Mouse (Mus musculus): ENCODE data around the gene Ets2. TPM values are rescaled to one million over a fixed set of nuclear protein-coding genes. Genes with fewer than 3 reads are reported as not detected.

Gene Ets2
- total and polyA plus RNA-seq, 3 experiments, result 15.9 to 23.5 TPM; not detected in 1

DNA sequence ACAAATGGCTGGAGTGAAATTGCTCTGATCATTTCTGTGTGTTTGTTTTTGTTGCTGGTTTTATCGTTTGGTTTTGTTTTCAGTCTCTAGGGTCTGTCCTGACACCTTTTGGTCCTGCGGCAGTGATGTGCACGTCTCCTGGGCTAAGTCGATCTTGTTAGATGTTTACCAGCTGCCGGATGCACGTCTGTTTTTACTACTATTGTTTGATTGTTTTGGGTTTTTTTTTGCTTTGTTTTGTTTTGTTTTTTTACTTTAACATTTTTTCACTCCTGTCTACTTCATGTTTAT lies 40.8 kb downstream of the Ets2 start:
- Histone ChIP-seq H3K79me2 (ENCODE audit: control insufficient read depth, insufficient read depth, low read length, poor library complexity) (no peaks in the 10 kb centered on the region), H3K4me1 (ENCODE audit: control insufficient read depth in 1 of 2, insufficient read depth in 2 of 2, low read length in 2 of 2) (no peaks in the 10 kb centered on the region), H3K36me3 (ENCODE audit: control insufficient read depth in 1 of 2, insufficient read depth in 2 of 2, low read length in 2 of 2) (no peaks in the 10 kb centered on the region), H3K9me3 (replicated peaks; ENCODE audit: insufficient read depth, low read length) (no peaks in the 10 kb centered on the region), H3K9ac (ENCODE audit: control insufficient read depth, low read depth, low read length, poor library complexity, severe bottlenecking) (no peak overlapping the region), H3K27me3 (ENCODE audit: control insufficient read depth in 1 of 2, insufficient read depth in 2 of 2, low read length in 2 of 2) (peaks cover 8 to 9% of the 10 kb centered on the region in 2 experiments), H3K4me3 (ENCODE audit: control insufficient read depth in 1 of 2, insufficient read depth in 1 of 2, low read depth in 2 of 2, low read length in 2 of 2) (no peak overlapping the region), H3K27ac (ENCODE audit: control insufficient read depth, low read depth, low read length) (no peak overlapping the region)
- TF ChIP-seq GATA1 (IDR thresholded peaks at IDR 0.05; ENCODE audit: low read depth, low read length), result no peak
- no peak for TF ChIP-seq ELF1 (IDR thresholded peaks at IDR 0.05; ENCODE audit: low read depth, low read length)
- TF ChIP-seq RAD21 (IDR thresholded peaks at IDR 0.05; ENCODE audit: low read depth, low read length), result no peak
- no peak for TF ChIP-seq MAZ (IDR thresholded peaks at IDR 0.05; ENCODE audit: low read depth, low read length)
- no peak for TF ChIP-seq MYB (IDR thresholded peaks at IDR 0.05; ENCODE audit: low read depth, low read length)
- no peak for TF ChIP-seq EP300 (IDR thresholded peaks at IDR 0.05; ENCODE audit: low read depth in 1 of 2, low read length in 2 of 2)
- no peak for TF ChIP-seq MAX (IDR thresholded peaks at IDR 0.05; ENCODE audit: low read length)
- no peak for TF ChIP-seq TAL1 (IDR thresholded peaks at IDR 0.05; ENCODE audit: low read length)
- TF ChIP-seq JUND (IDR thresholded peaks at IDR 0.05; ENCODE audit: low read depth, low read length), result no peak
- no peak for TF ChIP-seq HCFC1 (IDR thresholded peaks at IDR 0.05; ENCODE audit: low read depth, low read length)
- no peak for TF ChIP-seq MAFK (IDR thresholded peaks at IDR 0.05; ENCODE audit: borderline replicate concordance, low read depth, low read length)
- no peak for TF ChIP-seq UBTF (IDR thresholded peaks at IDR 0.05; ENCODE audit: borderline replicate concordance, insufficient read depth, low read depth, low read length)
- no peak for TF ChIP-seq NRF1 (IDR thresholded peaks at IDR 0.05; ENCODE audit: insufficient read depth, low read depth, low read length, poor library complexity, severe bottlenecking)
- TF ChIP-seq RCOR1 (IDR thresholded peaks at IDR 0.05; ENCODE audit: low read depth, low read length), result no peak
- no peak for TF ChIP-seq SIN3A (IDR thresholded peaks at IDR 0.05; ENCODE audit: low read length)
- no peak for TF ChIP-seq NELFE (IDR thresholded peaks at IDR 0.05; ENCODE audit: low read depth, low read length)
- TF ChIP-seq SMC3 (IDR thresholded peaks at IDR 0.05; ENCODE audit: low read depth, low read length), result no peak
- no peak for DNase-seq (ENCODE audit: low read depth, low spot score)

DNA sequence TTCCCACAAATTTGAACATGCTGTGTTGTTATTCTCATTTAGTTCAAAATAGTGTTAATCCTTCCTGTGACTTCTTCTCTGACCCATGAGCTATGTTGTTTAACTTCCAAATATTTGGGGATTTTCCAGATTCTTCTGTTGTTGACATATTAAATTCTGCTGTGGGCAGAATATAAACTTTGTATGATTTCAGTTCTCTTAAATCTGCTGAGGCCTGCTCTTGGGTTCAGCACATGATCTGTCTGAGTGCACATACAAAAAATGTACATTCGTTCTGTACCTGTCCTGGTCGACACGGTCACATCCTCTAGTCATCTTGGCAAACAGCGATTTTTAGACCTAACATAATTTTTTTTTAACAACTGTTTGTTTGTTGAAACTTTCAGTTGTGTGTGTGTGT lies 41.2 kb downstream of the Ets2 start:
- H3K27ac ChIP-seq (ENCODE audit: control insufficient read depth, low read depth, low read length), result no peak overlapping the region
- peaks cover 9 to 11% of the 10 kb centered on the region in 2 experiments for H3K27me3 ChIP-seq (ENCODE audit: control insufficient read depth in 1 of 2, insufficient read depth in 2 of 2, low read length in 2 of 2)
- H3K4me1 ChIP-seq (ENCODE audit: control insufficient read depth in 1 of 2, insufficient read depth in 2 of 2, low read length in 2 of 2), result no peaks in the 10 kb centered on the region
- no peaks in the 10 kb centered on the region for H3K9me3 ChIP-seq (replicated peaks; ENCODE audit: insufficient read depth, low read length)
- no peaks in the 10 kb centered on the region for H3K36me3 ChIP-seq (ENCODE audit: control insufficient read depth in 1 of 2, insufficient read depth in 2 of 2, low read length in 2 of 2)
- no peak for TF ChIP-seq ZC3H11A (IDR thresholded peaks at IDR 0.05; ENCODE audit: low read depth, low read length)
- TF ChIP-seq UBTF (IDR thresholded peaks at IDR 0.05; ENCODE audit: borderline replicate concordance, insufficient read depth, low read depth, low read length), result no peak
- TF ChIP-seq HCFC1 (IDR thresholded peaks at IDR 0.05; ENCODE audit: low read depth, low read length), result no peak
- TF ChIP-seq GABPA (IDR thresholded peaks at IDR 0.05; ENCODE audit: low read depth, low read length), result no peak
- TF ChIP-seq ZMIZ1 (IDR thresholded peaks at IDR 0.05; ENCODE audit: low read depth, low read length), result no peak
- TF ChIP-seq GATA1 (IDR thresholded peaks at IDR 0.05; ENCODE audit: low read depth, low read length), result no peak
- DNase-seq (ENCODE audit: low read depth, low spot score), result no peak
- no peak overlapping the region for H3K4me3 ChIP-seq (ENCODE audit: control insufficient read depth in 1 of 2, insufficient read depth in 1 of 2, low read depth in 2 of 2, low read length in 2 of 2)
- no peak overlapping the region for H3K9ac ChIP-seq (ENCODE audit: control insufficient read depth, low read depth, low read length, poor library complexity, severe bottlenecking)
- H3K79me2 ChIP-seq (ENCODE audit: control insufficient read depth, insufficient read depth, low read length, poor library complexity), result no peaks in the 10 kb centered on the region

Measured in MEL (cell line).